Mouse (Mus musculus): ENCODE measurements around the gene Mfsd12. TPM values are rescaled to one million over a fixed set of nuclear protein-coding genes. Genes with fewer than 3 reads are reported as not detected.

The Mfsd12 gene
- polyA plus RNA-seq, 1 experiment: 13.7 TPM

DNA sequence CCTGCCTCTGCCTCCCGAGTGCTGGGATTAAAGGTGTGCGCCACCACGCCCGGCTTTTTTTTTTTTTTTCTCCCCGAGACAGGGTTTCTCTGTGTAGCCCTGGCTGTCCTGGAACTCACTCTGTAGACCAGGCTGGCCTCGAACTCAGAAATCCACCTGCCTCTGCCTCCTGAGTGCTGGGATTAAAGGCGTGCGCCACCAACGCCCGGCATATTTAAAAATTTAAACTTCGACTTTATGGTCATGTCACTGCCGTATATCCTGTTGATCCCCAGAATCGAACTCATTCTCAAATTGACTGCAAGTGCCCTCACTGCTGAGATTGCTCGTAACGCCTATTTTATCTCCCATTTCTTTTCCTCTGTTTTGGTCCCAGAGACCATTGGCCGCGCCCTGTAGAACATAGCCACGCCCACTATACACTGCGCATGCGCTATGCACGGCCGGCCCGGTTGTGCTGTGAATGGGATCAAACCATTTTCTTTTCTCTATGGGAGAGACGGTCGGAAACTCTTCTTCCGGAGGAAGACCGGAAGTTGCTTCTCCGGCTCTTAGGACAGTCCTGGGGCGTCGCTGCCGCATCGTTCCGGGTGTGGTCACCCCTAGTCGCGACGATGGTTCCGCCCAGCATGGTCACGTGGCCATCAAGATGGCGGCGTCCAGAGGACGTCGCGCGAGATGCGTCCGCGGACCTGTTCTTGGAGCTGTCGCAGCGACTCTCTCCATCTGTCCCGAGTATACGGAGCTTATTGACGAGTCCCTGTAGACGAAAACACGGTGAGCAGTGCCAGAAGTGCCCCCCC lies 26.7 kb downstream of the Mfsd12 start, which contains the start of the genes Dohh and Gm48551:
Gene Dohh, plus strand, starts transcription at position 627 of the 803 bp plus-strand sequence.
Gene Gm48551, plus strand, starts transcription at position 665 of the 803 bp plus-strand sequence.
- peak within 1 kb of the TSS; percentile 85 for H3K4me3 ChIP-seq (ENCODE audit: low read depth, low read length)
- peaks cover 12% of the 10 kb centered on the region for H3K36me3 ChIP-seq (ENCODE audit: control insufficient read depth, insufficient read depth, low read length, poor library complexity, severe bottlenecking)
- H3K4me1 ChIP-seq (ENCODE audit: control insufficient read depth, insufficient read depth, low read length): no peaks in the 10 kb centered on the region
- no peaks in the 10 kb centered on the region for H3K9me3 ChIP-seq (replicated peaks; ENCODE audit: control insufficient read depth, insufficient read depth, low read length, poor library complexity, severe bottlenecking)
- peak; percentile 37 for TF ChIP-seq POLR2A (IDR thresholded peaks at IDR 0.05; ENCODE audit: insufficient read depth, low read length)
- no peak for TF ChIP-seq CTCF (IDR thresholded peaks at IDR 0.05; ENCODE audit: low read depth, low read length)
- TF ChIP-seq EP300 (IDR thresholded peaks at IDR 0.05; ENCODE audit: insufficient read depth, low read depth, low read length): peak; percentile 61; the same call in 1 of the 2 replicates
- no peaks in the 10 kb centered on the region for H3K27me3 ChIP-seq (ENCODE audit: control insufficient read depth, insufficient read depth, low read length, poor library complexity, severe bottlenecking)
- H3K9ac ChIP-seq (ENCODE audit: low read depth, poor library complexity, severe bottlenecking): peak within 1 kb of the TSS; percentile 78
- peak within 1 kb of the TSS; percentile 45 for H3K27ac ChIP-seq (ENCODE audit: insufficient read depth, low read length)

DNA sequence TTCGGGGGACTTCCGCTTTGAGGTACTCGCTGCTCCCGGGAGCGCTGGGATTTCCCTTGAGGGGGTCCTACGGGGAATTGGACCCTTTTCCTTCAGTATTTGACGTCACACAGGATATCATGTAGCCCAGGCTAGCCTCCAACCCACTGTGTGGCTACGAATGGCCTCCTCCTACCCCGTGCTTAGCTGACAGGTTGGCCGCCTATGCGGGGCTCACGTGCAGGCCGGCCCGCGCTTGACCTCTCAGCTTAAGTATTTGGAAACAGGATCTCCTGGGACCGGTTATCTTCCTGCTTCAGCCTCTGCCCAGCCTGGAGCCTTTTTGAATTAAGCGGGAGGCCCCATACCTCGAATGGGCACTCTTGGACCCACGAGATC lies 27.3 kb downstream of the Mfsd12 start:
- Histone ChIP-seq H3K4me3 (ENCODE audit: low read depth, low read length) (peak overlapping the region; percentile 85), H3K27me3 (ENCODE audit: control insufficient read depth, insufficient read depth, low read length, poor library complexity, severe bottlenecking) (no peaks in the 10 kb centered on the region), H3K4me1 (ENCODE audit: control insufficient read depth, insufficient read depth, low read length) (no peaks in the 10 kb centered on the region), H3K9ac (ENCODE audit: low read depth, poor library complexity, severe bottlenecking) (peak overlapping the region; percentile 78), H3K36me3 (ENCODE audit: control insufficient read depth, insufficient read depth, low read length, poor library complexity, severe bottlenecking) (peaks cover 12% of the 10 kb centered on the region), H3K27ac (ENCODE audit: insufficient read depth, low read length) (peak overlapping the region; percentile 24), H3K9me3 (replicated peaks; ENCODE audit: control insufficient read depth, insufficient read depth, low read length, poor library complexity, severe bottlenecking) (no peaks in the 10 kb centered on the region)
- TF ChIP-seq POLR2A (IDR thresholded peaks at IDR 0.05; ENCODE audit: insufficient read depth, low read length) (no peak), CTCF (IDR thresholded peaks at IDR 0.05; ENCODE audit: low read depth, low read length) (no peak), EP300 (IDR thresholded peaks at IDR 0.05; ENCODE audit: insufficient read depth, low read depth, low read length) (no peak)

- H3K27me3 ChIP-seq (ENCODE audit: control insufficient read depth, insufficient read depth, low read length, poor library complexity, severe bottlenecking): no peaks in the 10 kb centered on the region
- peaks cover 12% of the 10 kb centered on the region for H3K36me3 ChIP-seq (ENCODE audit: control insufficient read depth, insufficient read depth, low read length, poor library complexity, severe bottlenecking)
- H3K27ac ChIP-seq (ENCODE audit: insufficient read depth, low read length): no peak overlapping the region
- no peaks in the 10 kb centered on the region for H3K9me3 ChIP-seq (replicated peaks; ENCODE audit: control insufficient read depth, insufficient read depth, low read length, poor library complexity, severe bottlenecking)
- no peak for TF ChIP-seq CTCF (IDR thresholded peaks at IDR 0.05; ENCODE audit: low read depth, low read length)
- TF ChIP-seq EP300 (IDR thresholded peaks at IDR 0.05; ENCODE audit: insufficient read depth, low read depth, low read length): no peak
- TF ChIP-seq POLR2A (IDR thresholded peaks at IDR 0.05; ENCODE audit: insufficient read depth, low read length): no peak
- H3K4me3 ChIP-seq (ENCODE audit: low read depth, low read length): peak overlapping the region; percentile 85
- no peaks in the 10 kb centered on the region for H3K4me1 ChIP-seq (ENCODE audit: control insufficient read depth, insufficient read depth, low read length)
- H3K9ac ChIP-seq (ENCODE audit: low read depth, poor library complexity, severe bottlenecking): peak overlapping the region; percentile 78; the same call in 1 of the 2 replicates
Observed at GRCm38 (mm10) chr10:81385603-81386306, 28.5 kb downstream of the Mfsd12 start.

DNA sequence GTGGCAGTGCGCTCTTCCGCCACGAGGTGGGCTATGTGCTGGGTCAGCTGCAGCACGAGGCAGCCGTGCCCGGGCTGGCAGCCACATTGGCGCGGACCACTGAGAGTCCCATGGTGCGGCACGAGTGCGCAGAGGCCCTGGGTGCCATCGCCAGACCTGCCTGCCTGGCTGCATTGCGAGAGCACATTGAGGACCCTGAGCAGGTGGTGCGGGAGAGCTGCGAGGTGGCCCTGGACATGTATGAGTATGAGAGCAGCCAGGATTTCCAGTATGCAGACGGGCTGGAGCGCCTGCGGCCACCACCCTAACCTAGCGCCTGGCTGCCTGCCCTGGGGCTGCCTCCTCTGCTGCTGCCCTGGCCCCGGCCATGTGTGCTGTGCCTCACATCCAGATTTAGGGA lies 30.4 kb downstream of the Mfsd12 start:
- H3K4me1 ChIP-seq (ENCODE audit: control insufficient read depth, insufficient read depth, low read length): no peaks in the 10 kb centered on the region
- H3K9me3 ChIP-seq (replicated peaks; ENCODE audit: control insufficient read depth, insufficient read depth, low read length, poor library complexity, severe bottlenecking): no peaks in the 10 kb centered on the region
- no peak overlapping the region for H3K9ac ChIP-seq (ENCODE audit: low read depth, poor library complexity, severe bottlenecking)
- no peaks in the 10 kb centered on the region for H3K27me3 ChIP-seq (ENCODE audit: control insufficient read depth, insufficient read depth, low read length, poor library complexity, severe bottlenecking)
- TF ChIP-seq POLR2A (IDR thresholded peaks at IDR 0.05; ENCODE audit: insufficient read depth, low read length) (no peak), EP300 (IDR thresholded peaks at IDR 0.05; ENCODE audit: insufficient read depth, low read depth, low read length) (no peak), CTCF (IDR thresholded peaks at IDR 0.05; ENCODE audit: low read depth, low read length) (no peak)
- no peak overlapping the region for H3K4me3 ChIP-seq (ENCODE audit: low read depth, low read length)
- H3K27ac ChIP-seq (ENCODE audit: insufficient read depth, low read length): no peak overlapping the region
- H3K36me3 ChIP-seq (ENCODE audit: control insufficient read depth, insufficient read depth, low read length, poor library complexity, severe bottlenecking): peaks cover 12% of the 10 kb centered on the region

DNA sequence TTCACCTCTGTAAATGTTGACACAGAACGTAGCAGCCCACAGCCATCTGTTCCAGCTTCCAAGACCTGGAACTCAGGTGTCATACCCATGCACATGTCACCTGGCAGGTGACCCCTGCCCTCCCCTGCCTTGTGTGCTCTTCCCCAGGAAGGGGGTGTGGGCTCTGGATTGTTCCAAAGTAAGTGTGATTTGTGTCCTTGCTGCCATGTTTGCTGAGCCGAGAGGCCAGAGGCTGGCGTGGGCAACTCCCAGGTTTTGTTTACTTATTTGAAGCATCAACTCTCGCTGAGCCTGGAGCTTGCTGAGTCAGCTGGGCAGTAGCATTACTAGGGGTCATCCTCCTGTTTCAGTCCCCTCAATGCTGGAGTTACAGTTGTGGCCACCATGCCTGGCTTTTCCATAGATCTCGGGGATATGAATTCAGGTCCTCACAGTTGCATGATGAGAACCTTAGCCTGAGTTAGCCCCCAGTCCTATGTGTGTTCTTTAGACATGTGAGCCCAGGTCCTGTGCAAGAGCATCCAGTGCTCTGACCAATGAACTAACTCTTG lies 31.3 kb downstream of the Mfsd12 start, which contains the start of gene Gm48552:
Gene Gm48552, plus strand, starts transcription at position 501 of the 551 bp plus-strand sequence.
- Histone ChIP-seq H3K9me3 (replicated peaks; ENCODE audit: control insufficient read depth, insufficient read depth, low read length, poor library complexity, severe bottlenecking) (no peaks in the 10 kb centered on the region), H3K27me3 (ENCODE audit: control insufficient read depth, insufficient read depth, low read length, poor library complexity, severe bottlenecking) (no peaks in the 10 kb centered on the region), H3K9ac (ENCODE audit: low read depth, poor library complexity, severe bottlenecking) (no peak within 1 kb of the TSS), H3K4me3 (ENCODE audit: low read depth, low read length) (no peak within 1 kb of the TSS), H3K36me3 (ENCODE audit: control insufficient read depth, insufficient read depth, low read length, poor library complexity, severe bottlenecking) (peaks cover 12% of the 10 kb centered on the region), H3K4me1 (ENCODE audit: control insufficient read depth, insufficient read depth, low read length) (peaks cover 3% of the 10 kb centered on the region), H3K27ac (ENCODE audit: insufficient read depth, low read length) (no peak within 1 kb of the TSS)
- no peak for TF ChIP-seq CTCF (IDR thresholded peaks at IDR 0.05; ENCODE audit: low read depth, low read length)

Data from ES-Bruce4 (cell line).